Mouse (Mus musculus) CH12.LX (cell line): ENCODE data around the gene Nop53. TPM values are rescaled to one million over a fixed set of nuclear protein-coding genes. Genes with fewer than 3 reads are reported as not detected.

Experiments
- DNase-seq: peaks from one replicate; pipeline ENCODE4 v3.0.0-alpha.2; 2013; ENCODE audit errors: extremely low read depth
- H3K27ac ChIP-seq: 2 replicates; pipeline ENCODE4 v1.5.1; 2012; ENCODE audit warnings: low read depth, mild to moderate bottlenecking, control low read depth, moderate library complexity; ENCODE audit not compliant: insufficient read depth
- H3K27me3 ChIP-seq: replicated peaks from 2 replicates; pipeline ENCODE3; 2012; ENCODE audit warnings: inconsistent platforms
- H3K36me3 ChIP-seq, 2 experiments: replicated peaks in 1 of 2; 2 replicates each; pipeline versions ENCODE3 to v1.6.1; 2012; ENCODE audit warnings: inconsistent platforms in 1 of 2, low read length in 1 of 2, mild to moderate bottlenecking in 1 of 2, mixed read lengths in 1 of 2, moderate library complexity in 1 of 2; ENCODE audit not compliant: control insufficient read depth in 1 of 2, insufficient read depth in 1 of 2
- H3K4me1 ChIP-seq, 2 experiments: 2 replicates each; pipeline ENCODE4 v1.6.1; 2012; ENCODE audit warnings: inconsistent platforms in 1 of 2, moderate library complexity in 1 of 2; ENCODE audit not compliant: insufficient read depth in 2 of 2, control insufficient read depth in 1 of 2
- H3K4me2 ChIP-seq: 2 replicates; pipeline ENCODE4 v1.6.1; 2012; ENCODE audit warnings: low read depth, mild to moderate bottlenecking, control low read depth; ENCODE audit not compliant: poor library complexity, insufficient read depth, severe bottlenecking
- H3K4me3 ChIP-seq, 3 experiments: fragments of 150-350 bp in 1 of 3; sonication (generic) in 1 of 3; replicated peaks in 1 of 3; 2 replicates each; pipeline versions ENCODE3 to v1.5.1; 2011 to 2012; ENCODE audit warnings: low read depth in 2 of 3, low read length in 2 of 3, mild to moderate bottlenecking in 2 of 3, moderate library complexity in 2 of 3, control low read depth in 1 of 3, improper control_type of control experiment in 1 of 3, inconsistent platforms in 1 of 3, mixed read lengths in 1 of 3; ENCODE audit not compliant: poor library complexity in 1 of 3
- H3K79me2 ChIP-seq: replicated peaks from 2 replicates; pipeline ENCODE4 v1.6.1; 2012; ENCODE audit warnings: mild to moderate bottlenecking, moderate library complexity; ENCODE audit not compliant: control insufficient read depth, poor library complexity, insufficient read depth, severe bottlenecking; ENCODE audit errors: extremely low read depth
- H3K9ac ChIP-seq: 2 replicates; pipeline ENCODE4 v1.6.1; 2012; ENCODE audit warnings: low read depth, mild to moderate bottlenecking, control low read depth, moderate library complexity; ENCODE audit not compliant: insufficient read depth
- H3K9me3 ChIP-seq: replicated peaks from 2 replicates; pipeline ENCODE3; 2012; ENCODE audit warnings: low read length, inconsistent platforms, mixed read lengths
- CHD1 ChIP-seq: IDR thresholded peaks from 2 replicates; pipeline ENCODE4 v1.6.1; 2012; ENCODE audit warnings: low read depth, low read length, improper control_type of control experiment, inconsistent platforms
- CHD2 ChIP-seq: IDR thresholded peaks from 2 replicates; pipeline ENCODE4 v1.6.1; 2011; ENCODE audit warnings: low read length, improper control_type of control experiment
- CTCF ChIP-seq, 2 experiments: IDR thresholded peaks in 1 of 2; conservative IDR thresholded peaks in 1 of 2; 2 replicates each; pipeline ENCODE4 v1.5.1; 2011 to 2012; ENCODE audit warnings: low read depth in 2 of 2, low read length in 2 of 2, improper control_type of control experiment in 1 of 2, inconsistent platforms in 1 of 2, mild to moderate bottlenecking in 1 of 2, moderate library complexity in 1 of 2
- ELF1 ChIP-seq: IDR thresholded peaks from 2 replicates; pipeline ENCODE4 v1.6.1; 2014; ENCODE audit warnings: low read depth, mild to moderate bottlenecking, inconsistent platforms, low read length, improper control_type of control experiment
- EP300 ChIP-seq: IDR thresholded peaks from 2 replicates; pipeline ENCODE4 v1.6.1; 2011; ENCODE audit warnings: low read length, improper control_type of control experiment
- ETS1 ChIP-seq: conservative IDR thresholded peaks from 2 replicates; pipeline ENCODE4 v1.6.1; 2012; ENCODE audit warnings: low read depth, mild to moderate bottlenecking, inconsistent platforms, low read length, improper control_type of control experiment, moderate library complexity
- GABPA ChIP-seq: IDR thresholded peaks from 2 replicates; pipeline ENCODE4 v1.6.1; 2012; ENCODE audit warnings: low read depth, low read length, improper control_type of control experiment, inconsistent platforms; ENCODE audit not compliant: insufficient replicate concordance
- KAT2A ChIP-seq: IDR thresholded peaks from 2 replicates; pipeline ENCODE4 v1.6.1; 2012; ENCODE audit warnings: low read length, improper control_type of control experiment, inconsistent platforms; ENCODE audit not compliant: insufficient replicate concordance
- MEF2A ChIP-seq: IDR thresholded peaks from 2 replicates; pipeline ENCODE4 v1.6.1; 2014; ENCODE audit warnings: low read depth, mild to moderate bottlenecking, inconsistent platforms, low read length, improper control_type of control experiment, borderline replicate concordance
- MYC ChIP-seq: IDR thresholded peaks from 2 replicates; pipeline ENCODE4 v1.6.1; 2011; ENCODE audit warnings: low read depth, mild to moderate bottlenecking, improper control_type of control experiment, low read length
- NRF1 ChIP-seq: IDR thresholded peaks from 2 replicates; pipeline ENCODE4 v1.6.1; 2014; ENCODE audit warnings: low read depth, mild to moderate bottlenecking, inconsistent platforms, low read length, improper control_type of control experiment, moderate library complexity
- PAX5 ChIP-seq: IDR thresholded peaks from 2 replicates; pipeline ENCODE4 v1.6.1; 2012; ENCODE audit warnings: low read length, inconsistent platforms, mixed read lengths
- POLR2A ChIP-seq: IDR thresholded peaks from 2 replicates; pipeline ENCODE4 v1.6.1; 2011; ENCODE audit warnings: low read depth, mild to moderate bottlenecking, improper control_type of control experiment, low read length
- POLR2AphosphoS2 ChIP-seq: IDR thresholded peaks from 2 replicates; pipeline ENCODE4 v1.6.1; 2011; ENCODE audit warnings: low read depth, low read length, improper control_type of control experiment
- SIN3A ChIP-seq: IDR thresholded peaks from 2 replicates; pipeline ENCODE4 v1.6.1; 2012; ENCODE audit warnings: low read length, improper control_type of control experiment, inconsistent platforms
- TCF12 ChIP-seq: IDR thresholded peaks from 2 replicates; pipeline ENCODE4 v1.6.1; 2014; ENCODE audit warnings: low read depth, mild to moderate bottlenecking, inconsistent platforms, low read length, improper control_type of control experiment
- UBTF ChIP-seq: IDR thresholded peaks from 2 replicates; pipeline ENCODE4 v1.6.1; 2012; ENCODE audit warnings: low read depth, mild to moderate bottlenecking, inconsistent platforms, low read length, improper control_type of control experiment, moderate library complexity
- USF2 ChIP-seq: conservative IDR thresholded peaks from 2 replicates; pipeline ENCODE4 v1.6.1; 2011; ENCODE audit warnings: low read depth, low read length, improper control_type of control experiment
- ZMIZ1 ChIP-seq: IDR thresholded peaks from 2 replicates; pipeline ENCODE4 v1.6.1; 2012; ENCODE audit warnings: low read depth, mild to moderate bottlenecking, inconsistent platforms, low read length, improper control_type of control experiment
- ZNF384 ChIP-seq: IDR thresholded peaks from 2 replicates; pipeline ENCODE4 v1.6.1; 2012; ENCODE audit warnings: low read depth, low read length, improper control_type of control experiment, inconsistent platforms
- dilution Hi-C: fragments of 300-500 bp; cut with MboI; formaldehyde crosslinking; loops from 2 replicates; pipeline ENCODE4 v1.14.3; 2020; ENCODE audit warnings: low sequenced_read_pairs; ENCODE audit not compliant: extremely low pct_unique_long_range_greater_than_20kb, extremely low pct_ligation_motif_present
- in situ Hi-C: fragments of 300-500 bp; cut with MboI; formaldehyde crosslinking; loops from 3 replicates; pipeline ENCODE4 v1.14.3; 2019; ENCODE audit warnings: low sequenced_read_pairs, low pct_ligation_motif_present, low pct_unique_long_range_greater_than_20kb, mixed read lengths
- polyA plus RNA-seq: library from polyadenylated mRNA; unstranded; fragments of >175 nt; gene quantifications from 2 replicates; pipeline ENCODE4 v1.2.1, GENCODE M21; 2012; ENCODE audit warnings: low read depth; ENCODE audit not compliant: insufficient read length
- total RNA-seq, 2 experiments: library from RNA; depleted of rRNA; stranded (reverse); fragments of 300-350 nt in 1 of 2; fragments of >200 nt in 1 of 2; gene quantifications; 2 replicates each; pipeline ENCODE4 v1.2.3; 2012 to 2014

The Nop53 gene
- total and polyA plus RNA-seq, 3 experiments: 199 to 310 (median 291) TPM

DNA sequence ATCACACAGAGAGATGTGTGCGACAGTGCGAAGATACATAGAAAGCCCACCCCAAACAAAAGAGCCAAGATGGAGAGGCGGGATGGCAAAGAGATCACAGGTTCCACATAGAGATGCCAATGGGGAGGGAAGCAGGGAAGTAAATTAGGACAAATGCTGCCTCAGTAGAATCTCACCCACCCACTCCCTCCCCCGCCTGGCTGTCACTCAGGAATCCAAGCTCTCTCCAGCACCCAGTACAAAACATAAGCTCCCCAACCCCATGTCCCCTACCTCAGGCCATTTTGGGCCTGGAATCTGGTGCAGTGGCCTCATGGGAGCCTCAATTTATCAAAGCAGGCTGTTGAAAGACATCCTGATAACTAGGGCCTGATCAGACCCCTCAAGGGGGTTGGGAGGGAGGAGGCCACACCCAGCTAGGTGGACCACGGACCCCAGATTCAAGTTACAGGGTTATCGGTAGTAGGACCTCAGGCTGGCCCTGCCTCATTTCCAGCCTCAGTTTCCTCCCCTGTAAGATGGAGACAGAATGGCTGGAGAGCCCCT lies 25.2 kb downstream of the Nop53 start:
- dilution Hi-C loops: no loop called here
- Histone ChIP-seq H3K4me2 (peak overlapping the region; percentile 86), H3K9me3 (no peaks in the 10 kb centered on the region), H3K36me3 (peaks cover 34 to 46% of the 10 kb centered on the region in 2 experiments), H3K27me3 (peaks cover 11% of the 10 kb centered on the region), H3K27ac (no peak overlapping the region), H3K4me3 (peak overlapping the region; percentile 81 to 84 (median 81)), H3K79me2 (peaks cover 22% of the 10 kb centered on the region), H3K4me1 (peaks cover 16 to 26% of the 10 kb centered on the region in 2 experiments), H3K9ac (peak overlapping the region; percentile 88; the same call in 1 of the 2 replicates)
- TF ChIP-seq CHD2: no peak
- no peak for TF ChIP-seq KAT2A
- TF ChIP-seq ETS1: no peak
- TF ChIP-seq POLR2A: no peak
- no peak for TF ChIP-seq NRF1
- TF ChIP-seq GABPA: no peak
- TF ChIP-seq CHD1: no peak
- no peak for TF ChIP-seq USF2
- TF ChIP-seq EP300: no peak
- no peak for TF ChIP-seq CTCF (conservative IDR thresholded peaks at IDR 0.05 in 1 of 2, IDR thresholded peaks at IDR 0.05 in 1 of 2; ENCODE audit: low read depth in 2 of 2, low read length in 2 of 2)
- TF ChIP-seq ELF1: no peak
- TF ChIP-seq TCF12: no peak
- no peak for DNase-seq
- in situ Hi-C loops: no loop called here

DNA sequence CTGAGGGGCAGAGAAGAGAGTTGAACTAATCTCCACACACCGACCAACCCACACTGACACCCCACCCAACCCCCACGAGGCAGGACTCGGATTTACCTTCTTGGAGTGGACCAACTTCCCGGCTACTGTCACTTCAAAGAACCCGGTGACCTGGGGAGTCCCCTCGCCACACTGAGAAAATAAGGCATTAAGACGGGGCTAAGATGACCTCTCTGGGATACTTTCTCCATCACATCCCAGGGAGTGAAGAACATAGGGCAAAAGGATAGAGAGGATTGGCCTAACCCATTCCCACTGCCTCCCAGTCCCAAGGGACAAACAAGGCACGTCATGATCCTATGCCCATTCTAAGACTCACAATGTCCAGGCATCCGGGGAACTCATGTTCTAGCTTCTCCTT lies 25.9 kb downstream of the Nop53 start:
- Histone ChIP-seq H3K4me2 (no peak overlapping the region), H3K4me3 (no peak overlapping the region)
- in situ Hi-C loops: no loop called here

More for the DNA sequence above, 25.9 kb downstream of the Nop53 start:
- dilution Hi-C loops: no loop called here
- Histone ChIP-seq H3K4me1 (peaks cover 17 to 29% of the 10 kb centered on the region in 2 experiments), H3K9ac (no peak overlapping the region), H3K36me3 (peaks cover 34 to 48% of the 10 kb centered on the region in 2 experiments), H3K79me2 (peaks cover 22% of the 10 kb centered on the region), H3K9me3 (no peaks in the 10 kb centered on the region), H3K27ac (no peak overlapping the region), H3K27me3 (peaks cover 11% of the 10 kb centered on the region)
- no peak for DNase-seq
- TF ChIP-seq PAX5 (no peak), ZNF384 (no peak), ZMIZ1 (no peak), MYC (no peak), GABPA (no peak), UBTF (no peak), EP300 (no peak), USF2 (no peak), POLR2AphosphoS2 (no peak), MEF2A (no peak), KAT2A (no peak), SIN3A (no peak)
